In the genomic region with DNA sequence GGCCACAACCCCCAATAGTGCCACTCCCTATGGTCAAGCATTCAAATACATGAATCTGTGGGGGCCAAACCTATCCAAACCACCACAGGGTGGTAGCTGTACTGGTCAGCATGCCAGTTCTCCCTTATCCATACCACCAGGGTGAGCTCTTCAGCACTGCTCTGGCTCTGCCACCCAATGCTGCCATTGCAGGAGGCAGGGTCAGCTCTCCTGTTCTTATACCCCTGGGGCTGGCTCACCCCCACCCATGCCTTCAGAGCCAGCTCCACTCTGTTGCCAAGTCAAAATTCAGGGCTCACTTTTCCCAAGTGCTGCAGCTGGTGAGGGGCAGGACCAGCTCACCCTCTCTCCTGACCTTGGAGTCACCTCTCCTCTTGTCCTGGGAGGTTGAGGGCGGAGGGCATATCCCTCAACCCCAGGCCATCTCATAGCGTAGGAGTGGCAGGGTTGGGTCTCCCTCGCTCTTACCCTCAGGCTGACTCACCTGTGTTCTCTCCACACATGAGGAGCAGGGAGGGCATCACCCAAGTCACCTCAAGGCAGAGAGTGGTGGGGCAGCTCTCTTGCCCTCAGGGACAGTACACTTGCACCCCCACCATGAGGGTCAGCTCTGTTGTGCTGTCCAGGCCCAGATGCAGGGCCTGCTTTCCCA, we compare ENCODE assay signal across 17 mouse cellular contexts. TPM values are rescaled to one million over a fixed set of nuclear protein-coding genes. Genes with fewer than 3 reads are reported as not detected.
A peak's percentile ranks its signal among the peaks of the same experiment; 100 is the strongest.
DNase-seq lines count a peak whose midpoint lies in the region; ATAC-seq and TF ChIP-seq lines count a peak whose summit lies in the region.
"Had no signal": no experiment of that assay in that cellular context is flagged by ENCODE, and none has a peak within 500 bp of the region (broad histone marks: within the 10 kb centered on the region; RNA-seq: fewer than 3 reads in every experiment).

No protein-coding gene starts in this region.

- no peak overlapping the region for H3K4me3 ChIP-seq in hindbrain, embryonic 12.5 days
- H3K4me3 ChIP-seq in hindbrain, embryonic 10.5 days, result no peak overlapping the region
- no peak overlapping the region for H3K4me3 ChIP-seq in lung, embryonic 14.5 days (ENCODE audit: low read depth, low read length)
- H3K4me3 ChIP-seq: forebrain, embryonic 10.5 days; gastrocnemius, adult 2 months had no signal

- DNase-seq in cerebellum, adult 8-10 months, result peak; percentile 21
- DNase-seq in cerebellum, postnatal 36 days, result no peak
- DNase-seq in hindbrain, embryonic 10.5 days (ENCODE audit: low spot score), result no peak
- no peak for DNase-seq in lung, embryonic 14.5 days
- DNase-seq in lung, postnatal 10 days, result no peak
- DNase-seq in natural killer cell, adult 2 months (ENCODE audit: low spot score in 2 of 2), result no peak
- DNase-seq: adrenal gland, adult 8-10 months; gastrocnemius, adult 2 months; kidney, postnatal 14 days; left cerebral cortex, postnatal 4 days; right cerebral cortex, postnatal 14 days; thymus, adult 2 months had no signal

- no peaks in the 10 kb centered on the region for H3K9me3 ChIP-seq in hindbrain, embryonic 12.5 days (replicated peaks)
- H3K9me3 ChIP-seq in hindbrain, embryonic 10.5 days, result 0 out of 2 replicates have a peak, but pooled peaks cover 5% of the 10 kb centered on the region
- H3K9me3 ChIP-seq in lung, embryonic 14.5 days (ENCODE audit: low read depth, low read length), result no peaks in the 10 kb centered on the region
- H3K9me3 ChIP-seq: forebrain, embryonic 10.5 days had no signal

- H3K4me2 ChIP-seq in hindbrain, embryonic 12.5 days (replicated peaks), result no peak overlapping the region
- no peak overlapping the region for H3K4me2 ChIP-seq in lung, embryonic 14.5 days
- H3K4me2 ChIP-seq: heart, embryonic 11.5 days had no signal

- ATAC-seq in hindbrain, embryonic 12.5 days (ENCODE audit: low FRiP score), result 0 out of 2 replicates have a peak, but pooled peaks have one; percentile 40
- peak; percentile 35; the same call in 1 of the 2 replicates for ATAC-seq in lung, embryonic 14.5 days (ENCODE audit: insufficient read depth)
- 0 out of 2 replicates have a peak, but pooled peaks have one; percentile 16 for ATAC-seq in megakaryocyte, adult 5-6 weeks (ENCODE audit: poor library complexity, severe bottlenecking)

- TF ChIP-seq CTCF in lung, embryonic 14.5 days (IDR thresholded peaks at IDR 0.05; ENCODE audit: low read depth), result no peak

- H3K27ac ChIP-seq in hindbrain, embryonic 12.5 days, result no peak overlapping the region
- H3K27ac ChIP-seq in hindbrain, embryonic 10.5 days, result no peak overlapping the region
- no peak overlapping the region for H3K27ac ChIP-seq in lung, embryonic 14.5 days (ENCODE audit: low read depth)
- H3K27ac ChIP-seq: forebrain, embryonic 10.5 days; gastrocnemius, adult 2 months; liver, embryonic 14.5 days had no signal

- H3K4me1 ChIP-seq in hindbrain, embryonic 12.5 days, result peaks cover 2% of the 10 kb centered on the region; the same call in 1 of the 2 replicates
- H3K4me1 ChIP-seq in hindbrain, embryonic 10.5 days (replicated peaks), result peaks cover 9% of the 10 kb centered on the region
- no peaks in the 10 kb centered on the region for H3K4me1 ChIP-seq in lung, embryonic 14.5 days (ENCODE audit: insufficient read depth)

- H3K27me3 ChIP-seq in hindbrain, embryonic 12.5 days, result no peaks in the 10 kb centered on the region
- H3K27me3 ChIP-seq in hindbrain, embryonic 10.5 days (ENCODE audit: insufficient read depth, poor library complexity, severe bottlenecking), result no peaks in the 10 kb centered on the region
- H3K27me3 ChIP-seq in lung, embryonic 14.5 days (ENCODE audit: insufficient read depth, low read length), result no peaks in the 10 kb centered on the region

- no peak overlapping the region for H3K9ac ChIP-seq in hindbrain, embryonic 12.5 days
- no peak overlapping the region for H3K9ac ChIP-seq in lung, embryonic 14.5 days
- H3K9ac ChIP-seq: liver, embryonic 14.5 days had no signal

- WGBS in hindbrain, embryonic 12.5 days, result 88% methylated on average over 3 of the region's 3 CpGs
- 84% methylated on average over 3 of the region's 3 CpGs for WGBS in hindbrain, embryonic 10.5 days
- 96% methylated on average over 3 of the region's 3 CpGs for WGBS in lung, embryonic 14.5 days

- H3K36me3 ChIP-seq in hindbrain, embryonic 12.5 days, result no peaks in the 10 kb centered on the region
- no peaks in the 10 kb centered on the region for H3K36me3 ChIP-seq in hindbrain, embryonic 10.5 days
- H3K36me3 ChIP-seq in lung, embryonic 14.5 days (ENCODE audit: insufficient read depth), result no peaks in the 10 kb centered on the region
- H3K36me3 ChIP-seq: forebrain, embryonic 10.5 days had no signal

RNA-seq across cellular contexts. Expression of a gene that starts 13.3 kb away (rescaled TPM):
- 34.5 and 38.0 TPM in 2 replicates for polyA plus RNA-seq in hindbrain, embryonic 12.5 days (2016; fragmentation: Nextera tagmentation; extraction: Ambion mirVana)
- 11.0 and 12.6 TPM in 2 replicates for polyA plus RNA-seq in hindbrain, embryonic 10.5 days (2016; fragmentation: Nextera tagmentation; extraction: Ambion mirVana)
- 18.7 TPM in 2 replicates for polyA plus RNA-seq in lung, embryonic 14.5 days (2014; fragmentation: Nextera tagmentation; extraction: Ambion mirVana)
- total RNA-seq in megakaryocyte, adult 5-6 weeks (2015), result 40.4 and 43.9 TPM in 2 replicates
- total RNA-seq in megakaryocyte, adult 5-6 weeks (2017), result 40.7 and 48.4 TPM in 2 replicates
